Mouse (Mus musculus) stomach, embryonic 14.5 days (tissue): ENCODE results near the gene Map4k2. TPM values are rescaled to one million over a fixed set of nuclear protein-coding genes. Genes with fewer than 3 reads are reported as not detected.

Experiments used
- ATAC-seq: fragments of 200-750 bp; cut with Nextera tagmentation; 2 replicates; pipeline ENCODE4 v1.8.0; 2017; ENCODE audit warnings: low read depth, moderate TSS enrichment; ENCODE audit not compliant: insufficient number of reproducible peaks, insufficient read depth, low FRiP score
- H3K27ac ChIP-seq: fragments of 300-500 bp; sonication (generic); 2 replicates; pipeline ENCODE4 v1.5.1; 2014; ENCODE audit warnings: mild to moderate bottlenecking, low read length, moderate library complexity, mixed read lengths
- H3K27me3 ChIP-seq: fragments of 300-500 bp; sonication (generic); 2 replicates; pipeline ENCODE4 v1.6.1; 2014; ENCODE audit warnings: low read length, control low read depth, mixed read lengths; ENCODE audit not compliant: control insufficient read depth, insufficient read depth
- H3K36me3 ChIP-seq: fragments of 300-500 bp; sonication (generic); 2 replicates; pipeline ENCODE4 v1.6.1; 2014; ENCODE audit warnings: mild to moderate bottlenecking, control low read depth, low read length, moderate library complexity, mixed read lengths; ENCODE audit not compliant: control insufficient read depth, insufficient read depth
- H3K4me1 ChIP-seq: fragments of 300-500 bp; sonication (generic); 2 replicates; pipeline ENCODE4 v1.6.1; 2014; ENCODE audit warnings: low read length, control low read depth, mixed read lengths; ENCODE audit not compliant: control insufficient read depth, insufficient read depth
- H3K4me2 ChIP-seq: fragments of 300-500 bp; sonication (generic); replicated peaks from 2 replicates; pipeline ENCODE4 v1.6.1; 2014; ENCODE audit warnings: low read depth, low read length, control low read depth
- H3K4me3 ChIP-seq: fragments of 300-500 bp; sonication (generic); 2 replicates; pipeline ENCODE4 v1.5.1; 2014; ENCODE audit warnings: low read depth, low read length, control low read depth
- H3K9ac ChIP-seq: fragments of 300-500 bp; sonication (generic); replicated peaks from 2 replicates; pipeline ENCODE4 v1.6.1; 2014; ENCODE audit warnings: low read depth, mild to moderate bottlenecking, control low read depth, low read length, moderate library complexity, mixed read lengths
- H3K9me3 ChIP-seq: fragments of 300-500 bp; sonication (generic); 2 replicates; pipeline ENCODE4 v1.6.1; 2016; ENCODE audit warnings: low read depth, low read length, control low read depth; ENCODE audit not compliant: control insufficient read depth
- WGBS: fragments of 180-500 bp; shearing (Covaris S2); extraction: QIAGEN DNeasy Blood & Tissue Kit; methylation state at CpG from one replicate; pipeline ENCODE4 v1.1.7; 2014; 5-methylcytosine and 5-hydroxymethylcytosine counted together
- polyA plus RNA-seq: library from polyadenylated mRNA; unstranded; fragments of >200 nt; fragmentation: Nextera tagmentation; extraction: Ambion mirVana; gene quantifications from 2 replicates; pipeline ENCODE4 v1.2.1, GENCODE M21; 2014

Gene Map4k2
- polyA plus RNA-seq, 1 experiment from 2014 or later, result 10.0 TPM

- H3K27me3 ChIP-seq, result no peaks in the 10 kb centered on the region
- ATAC-seq, result no peak
Measured at GRCm38 (mm10) chr19:6393637-6394036, 52.7 kb downstream of the Map4k2 start.

GRCm38 (mm10) chr19:6396237-6396636, 55.3 kb downstream of the Map4k2 start:
- H3K9me3 ChIP-seq, result no peaks in the 10 kb centered on the region
- H3K27ac ChIP-seq, result no peak overlapping the region
- WGBS, result 90% methylated on average over 5 of the region's 5 CpGs

More at GRCm38 (mm10) chr19:6393637-6394036, 52.7 kb downstream of the Map4k2 start:
- Histone ChIP-seq H3K4me2 (no peak overlapping the region), H3K9me3 (no peaks in the 10 kb centered on the region), H3K27ac (no peak overlapping the region), H3K4me3 (no peak overlapping the region), H3K9ac (no peak overlapping the region), H3K36me3 (no peaks in the 10 kb centered on the region), H3K4me1 (0 out of 2 replicates have a peak, but pooled peaks cover 4% of the 10 kb centered on the region)
- WGBS, result 88% methylated on average over 16 of the region's 16 CpGs

GRCm38 (mm10) chr19:6397582-6398249, 56.8 kb downstream of the Map4k2 start:
- Histone ChIP-seq H3K4me2 (0 out of 2 replicates have a peak overlapping the region, but pooled peaks have one; percentile 92), H3K36me3 (no peaks in the 10 kb centered on the region), H3K27me3 (no peaks in the 10 kb centered on the region), H3K4me1 (peaks cover 20% of the 10 kb centered on the region), H3K4me3 (no peak overlapping the region), H3K9ac (no peak overlapping the region), H3K27ac (no peak overlapping the region), H3K9me3 (no peaks in the 10 kb centered on the region)
- no peak for ATAC-seq
- WGBS, result 84% methylated on average over 22 of the region's 22 CpGs

More at GRCm38 (mm10) chr19:6396237-6396636, 55.3 kb downstream of the Map4k2 start:
- Histone ChIP-seq H3K4me1 (peaks cover 11% of the 10 kb centered on the region; the same call in 1 of the 2 replicates), H3K4me3 (no peak overlapping the region), H3K36me3 (no peaks in the 10 kb centered on the region), H3K9ac (no peak overlapping the region), H3K4me2 (no peak overlapping the region), H3K27me3 (no peaks in the 10 kb centered on the region)
- no peak for ATAC-seq

GRCm38 (mm10) chr19:6398447-6399284, 57.7 kb downstream of the Map4k2 start:
- no peaks in the 10 kb centered on the region for H3K36me3 ChIP-seq
- H3K9me3 ChIP-seq, result no peaks in the 10 kb centered on the region
- H3K9ac ChIP-seq, result 0 out of 2 replicates have a peak overlapping the region, but pooled peaks have one; percentile 25
- peak; percentile 54 for ATAC-seq
- H3K4me1 ChIP-seq, result peaks cover 20% of the 10 kb centered on the region
- 1% methylated on average over 38 of the region's 39 CpGs for WGBS
- H3K4me2 ChIP-seq, result peak overlapping the region; percentile 92
- H3K27me3 ChIP-seq, result no peaks in the 10 kb centered on the region
- peak overlapping the region; percentile 35; the same call in 1 of the 2 replicates for H3K27ac ChIP-seq
- H3K4me3 ChIP-seq, result peak overlapping the region; percentile 57

- peaks cover 20% of the 10 kb centered on the region for H3K4me1 ChIP-seq
- H3K36me3 ChIP-seq, result no peaks in the 10 kb centered on the region
- peak within 1 kb of the TSS; percentile 92 for H3K4me2 ChIP-seq
- H3K27ac ChIP-seq, result peak within 1 kb of the TSS; percentile 35; the same call in 1 of the 2 replicates
- H3K9me3 ChIP-seq, result no peaks in the 10 kb centered on the region
- under 1% methylated on average over 79 of the region's 87 CpGs for WGBS
- peak within 1 kb of the TSS; percentile 25; the same call in 1 of the 2 replicates for H3K9ac ChIP-seq
- H3K4me3 ChIP-seq, result peak within 1 kb of the TSS; percentile 57
- ATAC-seq, result 0 out of 2 replicates have a peak, but pooled peaks have one; percentile 14
- no peaks in the 10 kb centered on the region for H3K27me3 ChIP-seq
Measured at GRCm38 (mm10) chr19:6399285-6400095, 58.6 kb downstream of the Map4k2 start, which contains the start of gene Rasgrp2. Gene Rasgrp2 (plus strand): TSS chr19:6399340.

- Histone ChIP-seq H3K27ac (no peak overlapping the region), H3K36me3 (no peaks in the 10 kb centered on the region), H3K4me1 (peaks cover 20% of the 10 kb centered on the region), H3K27me3 (no peaks in the 10 kb centered on the region), H3K9me3 (no peaks in the 10 kb centered on the region), H3K4me2 (peak overlapping the region; percentile 92), H3K4me3 (peak overlapping the region; percentile 57), H3K9ac (peak overlapping the region; percentile 25; the same call in 1 of the 2 replicates)
- ATAC-seq, result 0 out of 2 replicates have a peak, but pooled peaks have one; percentile 1
- WGBS, result 3% methylated on average over 29 of the region's 29 CpGs
Measured at GRCm38 (mm10) chr19:6400096-6401086, 59.5 kb downstream of the Map4k2 start.

- Histone ChIP-seq H3K27me3 (no peaks in the 10 kb centered on the region), H3K27ac (no peak overlapping the region), H3K9me3 (no peaks in the 10 kb centered on the region), H3K9ac (no peak overlapping the region; the same call in 1 of the 2 replicates), H3K4me3 (peak overlapping the region; percentile 57), H3K4me1 (peaks cover 20% of the 10 kb centered on the region), H3K36me3 (no peaks in the 10 kb centered on the region), H3K4me2 (peak overlapping the region; percentile 92)
- under 1% methylated on average over 32 of the region's 32 CpGs for WGBS
- ATAC-seq, result peak; percentile 14; the same call in 1 of the 2 replicates
Measured at GRCm38 (mm10) chr19:6401131-6401815, 60.3 kb downstream of the Map4k2 start.
